Mouse (Mus musculus) lung, postnatal 0 days (tissue): ENCODE results near the gene Sec13. TPM values are rescaled to one million over a fixed set of nuclear protein-coding genes. Genes with fewer than 3 reads are reported as not detected.
A peak's percentile ranks its signal among the peaks of the same experiment; 100 is the strongest.
"Not testable (repeated sequence)": the region's sequence is repeated elsewhere in the genome, so short reads cannot be mapped to it uniquely, and the experiment has no call there.

Source experiments
- ATAC-seq: fragments of 200-750 bp; cut with Nextera tagmentation; 2 replicates; pipeline ENCODE4 v1.8.0; 2017; ENCODE audit warnings: moderate library complexity
- DNase-seq: peaks from one replicate; pipeline ENCODE4 v3.0.0-alpha.2; 2016; ENCODE audit warnings: low spot score
- H3K27ac ChIP-seq: fragments of 300-500 bp; sonication (generic); 2 replicates; pipeline ENCODE4 v1.5.1; 2014; ENCODE audit warnings: antibody characterized with exemption, mild to moderate bottlenecking, low read length, mixed read lengths
- H3K27me3 ChIP-seq: fragments of 300-500 bp; sonication (generic); replicated peaks from 2 replicates; pipeline ENCODE4 v1.6.1; 2014; ENCODE audit warnings: low read length, mixed read lengths; ENCODE audit not compliant: insufficient read depth
- H3K36me3 ChIP-seq: fragments of 300-500 bp; sonication (generic); 2 replicates; pipeline ENCODE4 v1.6.1; 2014; ENCODE audit warnings: low read length, mixed read lengths; ENCODE audit not compliant: insufficient read depth
- H3K4me1 ChIP-seq: fragments of 300-500 bp; sonication (generic); 2 replicates; pipeline ENCODE4 v1.6.1; 2014; ENCODE audit warnings: antibody characterized with exemption, low read depth, low read length, mixed read lengths; ENCODE audit not compliant: insufficient read depth
- H3K4me2 ChIP-seq: fragments of 300-500 bp; sonication (generic); replicated peaks from 2 replicates; pipeline ENCODE4 v1.6.1; 2014; ENCODE audit warnings: low read depth, mild to moderate bottlenecking, low read length, moderate library complexity, mixed read lengths
- H3K4me3 ChIP-seq: fragments of 300-500 bp; sonication (generic); 2 replicates; pipeline ENCODE4 v1.5.1; 2014; ENCODE audit warnings: low read depth, low read length
- H3K9ac ChIP-seq: fragments of 300-500 bp; sonication (generic); replicated peaks from 2 replicates; pipeline ENCODE4 v1.6.1; 2014; ENCODE audit warnings: low read depth, mild to moderate bottlenecking
- H3K9me3 ChIP-seq: fragments of 300-500 bp; sonication (generic); 2 replicates; pipeline ENCODE4 v1.6.1; 2016; ENCODE audit warnings: low read length, mixed read lengths
- CTCF ChIP-seq: IDR thresholded peaks from 2 replicates; pipeline ENCODE4 v1.5.1; 2016; ENCODE audit warnings: antibody characterized with exemption, mild to moderate bottlenecking
- EP300 ChIP-seq: IDR thresholded peaks from 2 replicates; pipeline ENCODE4 v1.6.1; 2016; ENCODE audit warnings: antibody characterized with exemption, mild to moderate bottlenecking, control low read depth
- WGBS: fragments of 180-500 bp; shearing (Covaris S2); extraction: QIAGEN DNeasy Blood & Tissue Kit; methylation state at CpG from one replicate; pipeline ENCODE4 v1.1.7; 2014; 5-methylcytosine and 5-hydroxymethylcytosine counted together
- polyA plus RNA-seq: library from polyadenylated mRNA; unstranded; fragments of >200 nt; fragmentation: Nextera tagmentation; extraction: Ambion mirVana; gene quantifications from 2 replicates; pipeline ENCODE4 v1.2.1, GENCODE M21; 2015

Gene Sec13
- polyA plus RNA-seq, 1 experiment from 2014 or later: 178 TPM

GRCm38 (mm10) chr6:113717541-113717940 lies 23.0 kb downstream of the Sec13 start:
- no peak overlapping the region for H3K9ac ChIP-seq
- H3K4me3 ChIP-seq: no peak overlapping the region
- no peak overlapping the region; the same call in 1 of the 2 replicates for H3K27ac ChIP-seq
- H3K4me2 ChIP-seq: no peak overlapping the region
- H3K9me3 ChIP-seq: no peaks in the 10 kb centered on the region
- H3K27me3 ChIP-seq: no peaks in the 10 kb centered on the region
- DNase-seq (peak; percentile 40), ATAC-seq (peak; percentile 62)
- H3K4me1 ChIP-seq: no peaks in the 10 kb centered on the region
- TF ChIP-seq EP300 (no peak), CTCF (no peak)
- 60% methylated on average over 3 of the region's 3 CpGs for WGBS
- peaks cover 23% of the 10 kb centered on the region for H3K36me3 ChIP-seq

DNA sequence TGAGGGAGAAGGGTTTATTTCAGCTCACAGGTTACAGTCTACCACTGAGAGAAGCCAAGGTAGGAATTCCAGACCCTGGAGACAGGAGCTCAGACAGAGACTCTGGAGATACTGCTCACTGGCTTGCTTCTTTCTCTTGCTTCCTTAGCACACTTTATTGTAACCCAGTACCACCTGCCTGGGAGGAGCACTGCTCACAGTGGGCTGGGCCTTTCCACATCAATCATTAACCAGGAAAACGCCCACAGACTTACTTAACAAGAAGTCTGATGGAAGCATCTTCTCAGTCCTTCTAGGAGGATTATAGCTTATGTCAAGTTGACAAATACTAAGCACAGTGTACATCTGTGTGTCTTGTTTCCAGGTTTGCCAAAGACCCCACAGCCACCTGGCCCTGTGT lies 25.7 kb downstream of the Sec13 start:
- 57% methylated on average over 1 of the region's 1 CpGs for WGBS

GRCm38 (mm10) chr6:113714276-113714675 lies 26.3 kb downstream of the Sec13 start:
- peaks cover 47% of the 10 kb centered on the region for H3K36me3 ChIP-seq
- H3K4me3 ChIP-seq: no peak overlapping the region

More for the DNA sequence above, 25.7 kb downstream of the Sec13 start:
- ATAC-seq (no peak), DNase-seq (no peak)
- H3K4me3 ChIP-seq: no peak overlapping the region
- no peaks in the 10 kb centered on the region for H3K27me3 ChIP-seq
- no peaks in the 10 kb centered on the region for H3K4me1 ChIP-seq
- peaks cover 42% of the 10 kb centered on the region for H3K36me3 ChIP-seq
- no peak overlapping the region for H3K27ac ChIP-seq
- no peak overlapping the region for H3K4me2 ChIP-seq
- no peak overlapping the region for H3K9ac ChIP-seq
- TF ChIP-seq CTCF (no peak), EP300 (no peak)
- H3K9me3 ChIP-seq: no peaks in the 10 kb centered on the region

GRCm38 (mm10) chr6:113713389-113713788 lies 27.2 kb downstream of the Sec13 start:
- not testable (repeated sequence) for H3K4me1 ChIP-seq, H3K27me3 ChIP-seq, ATAC-seq, H3K4me3 ChIP-seq, DNase-seq, H3K4me2 ChIP-seq, H3K27ac ChIP-seq, H3K9me3 ChIP-seq, H3K9ac ChIP-seq
- WGBS: 90% methylated on average over 5 of the region's 5 CpGs
- peaks cover 52% of the 10 kb centered on the region for H3K36me3 ChIP-seq

More at GRCm38 (mm10) chr6:113714276-113714675, 26.3 kb downstream of the Sec13 start:
- TF ChIP-seq CTCF (no peak), EP300 (no peak)
- Histone ChIP-seq H3K4me1 (no peaks in the 10 kb centered on the region), H3K9ac (no peak overlapping the region), H3K4me2 (no peak overlapping the region), H3K27ac (no peak overlapping the region), H3K27me3 (no peaks in the 10 kb centered on the region), H3K9me3 (no peaks in the 10 kb centered on the region)
- DNase-seq (no peak), ATAC-seq (no peak)
- 89% methylated on average over 2 of the region's 2 CpGs for WGBS

GRCm38 (mm10) chr6:113712718-113713117 lies 27.8 kb downstream of the Sec13 start:
- no peak for DNase-seq
- Histone ChIP-seq H3K4me2 (no peak overlapping the region), H3K36me3 (peaks cover 58% of the 10 kb centered on the region), H3K9ac (no peak overlapping the region), H3K9me3 (no peaks in the 10 kb centered on the region), H3K4me1 (no peaks in the 10 kb centered on the region), H3K27me3 (no peaks in the 10 kb centered on the region), H3K27ac (no peak overlapping the region), H3K4me3 (no peak overlapping the region)
- no peak for ATAC-seq
- WGBS: 89% methylated on average over 3 of the region's 3 CpGs
- no peak for TF ChIP-seq CTCF
- TF ChIP-seq EP300: no peak

DNA sequence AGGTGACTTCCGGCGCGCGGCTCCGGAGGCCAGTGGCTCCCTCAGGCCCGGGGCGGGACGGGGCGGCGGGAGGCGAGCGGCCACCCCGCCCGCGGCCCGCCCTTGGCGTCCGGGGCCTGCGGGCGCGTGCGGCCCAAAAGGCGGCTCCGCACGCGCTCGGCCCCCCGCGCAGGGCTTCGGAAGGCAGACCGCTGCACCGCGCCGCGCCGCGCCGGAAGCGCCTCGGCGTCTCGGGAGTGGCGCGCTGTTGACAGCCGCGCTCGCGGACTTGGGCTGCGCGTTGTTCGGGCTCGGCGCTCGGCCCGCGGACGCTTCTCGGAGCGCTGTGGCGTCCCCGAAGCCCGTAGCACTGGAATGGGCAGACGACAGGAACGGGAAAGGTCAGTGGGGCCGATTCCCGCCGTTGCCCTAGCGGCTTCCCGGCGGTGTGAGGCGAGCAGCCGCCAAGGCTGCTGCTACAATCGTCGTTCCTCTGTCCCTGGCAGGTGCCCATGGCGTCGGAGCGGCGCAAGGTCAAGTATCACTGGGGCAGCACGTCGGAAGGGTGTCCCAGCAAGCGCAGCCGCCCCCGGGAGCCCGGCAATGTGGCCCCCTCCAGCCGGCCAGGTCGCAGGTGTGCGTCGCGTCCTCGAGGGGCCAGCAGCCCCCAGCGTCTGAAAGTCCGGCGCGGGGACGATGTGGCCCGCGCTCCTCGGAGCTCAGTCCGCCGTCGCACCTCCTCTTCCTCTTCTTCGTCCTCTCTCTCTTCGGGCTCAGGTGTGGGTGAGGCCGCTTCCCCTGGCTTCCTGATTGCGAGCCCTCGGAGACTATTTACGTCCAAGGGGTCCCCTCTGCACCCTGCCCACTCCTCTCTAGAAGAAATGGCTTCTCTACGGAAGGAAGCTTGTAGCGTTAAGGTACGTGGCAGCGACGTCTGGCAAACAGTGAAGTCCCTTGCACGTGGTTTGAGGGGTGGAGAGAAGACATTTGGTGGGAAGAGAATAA lies 43.0 kb downstream of the Sec13 start:
- Histone ChIP-seq H3K4me3 (peak overlapping the region; percentile 83), H3K27ac (peak overlapping the region; percentile 96), H3K27me3 (no peaks in the 10 kb centered on the region), H3K4me2 (peak overlapping the region; percentile 99), H3K4me1 (peaks cover 7% of the 10 kb centered on the region; the same call in 1 of the 2 replicates), H3K9ac (peak overlapping the region; percentile 82), H3K36me3 (peaks cover 6% of the 10 kb centered on the region; the same call in 1 of the 2 replicates), H3K9me3 (no peaks in the 10 kb centered on the region)
- DNase-seq (peak; percentile 52), ATAC-seq (peak; percentile 58)
- TF ChIP-seq EP300 (no peak), CTCF (no peak)
- WGBS: under 1% methylated on average over 64 of the region's 113 CpGs
